Mouse (Mus musculus): Measurements from ENCODE around the gene Surf4. TPM values are rescaled to one million over a fixed set of nuclear protein-coding genes. Genes with fewer than 3 reads are reported as not detected.

Gene Surf4
- total and polyA plus RNA-seq, 3 experiments = 109 to 161 (median 140) TPM

GRCm38 (mm10) chr2:26973116-26973515, 39.4 kb upstream of the Surf4 start, which contains the start of gene Adamts13:
Gene Adamts13, plus strand, starts transcription at chr2:26973416.
- H3K9ac ChIP-seq (ENCODE audit: insufficient read depth, low read depth) = peak within 1 kb of the TSS; percentile 26; the same call in 1 of the 2 replicates
- H3K79me2 ChIP-seq (replicated peaks; ENCODE audit: control insufficient read depth, extremely low read depth, insufficient read depth, poor library complexity, severe bottlenecking) = no peaks in the 10 kb centered on the region
- DNase-seq (ENCODE audit: extremely low read depth) = no peak
- no peaks in the 10 kb centered on the region for H3K9me3 ChIP-seq (replicated peaks; ENCODE audit: low read length)
- H3K4me1 ChIP-seq (ENCODE audit: control insufficient read depth in 1 of 2, insufficient read depth in 2 of 2) = peaks cover 11 to 30% of the 10 kb centered on the region in 2 experiments
- TF ChIP-seq MAZ (IDR thresholded peaks at IDR 0.05; ENCODE audit: low read depth, low read length) = no peak
- TF ChIP-seq JUND (conservative IDR thresholded peaks at IDR 0.05; ENCODE audit: low read depth, low read length) = no peak
- no peak for TF ChIP-seq MEF2A (IDR thresholded peaks at IDR 0.05; ENCODE audit: borderline replicate concordance, low read depth, low read length)
- no peak for TF ChIP-seq MXI1 (IDR thresholded peaks at IDR 0.05; ENCODE audit: low read depth, low read length)
- no peak for TF ChIP-seq MAX (IDR thresholded peaks at IDR 0.05; ENCODE audit: low read length)
- TF ChIP-seq RCOR1 (conservative IDR thresholded peaks at IDR 0.05; ENCODE audit: low read depth, low read length) = no peak
- no peak for TF ChIP-seq PAX5 (IDR thresholded peaks at IDR 0.05; ENCODE audit: low read length)
- TF ChIP-seq SIN3A (IDR thresholded peaks at IDR 0.05; ENCODE audit: low read length) = no peak
- TF ChIP-seq ZC3H11A (IDR thresholded peaks at IDR 0.05; ENCODE audit: low read depth, low read length) = no peak
- no peak for TF ChIP-seq BHLHE40 (IDR thresholded peaks at IDR 0.05; ENCODE audit: low read depth, low read length)
- TF ChIP-seq ETS1 (conservative IDR thresholded peaks at IDR 0.05; ENCODE audit: low read depth, low read length) = no peak
- no peak for TF ChIP-seq IRF4 (IDR thresholded peaks at IDR 0.05; ENCODE audit: low read depth, low read length)
- TF ChIP-seq RAD21 (IDR thresholded peaks at IDR 0.05; ENCODE audit: low read depth, low read length) = no peak
- no peak for TF ChIP-seq HCFC1 (IDR thresholded peaks at IDR 0.05; ENCODE audit: low read depth, low read length)
- H3K27ac ChIP-seq (ENCODE audit: insufficient read depth, low read depth) = no peak within 1 kb of the TSS
- dilution Hi-C loops (cut with MboI; ENCODE audit: extremely low pct_ligation_motif_present, extremely low pct_unique_long_range_greater_than_20kb, low sequenced_read_pairs) = no loop called here
- peak within 1 kb of the TSS in 1 of 3 experiments; percentile 23 for H3K4me3 ChIP-seq (replicated peaks in 1 of 3; ENCODE audit: low read depth in 2 of 3, low read length in 2 of 3, poor library complexity in 1 of 3)
- peak within 1 kb of the TSS; percentile 33; the same call in 1 of the 2 replicates for H3K4me2 ChIP-seq (ENCODE audit: insufficient read depth, low read depth, poor library complexity, severe bottlenecking)
- peaks cover 6% of the 10 kb centered on the region for H3K27me3 ChIP-seq (replicated peaks)
- in situ Hi-C loops (cut with MboI; ENCODE audit: low pct_ligation_motif_present, low pct_unique_long_range_greater_than_20kb, low sequenced_read_pairs) = loop anchor here (5.0 kb wide), 1 partner anchor 34 kb away; the partner anchor contains the start of gene Cacfd1
- H3K36me3 ChIP-seq (replicated peaks in 1 of 2; ENCODE audit: control insufficient read depth in 1 of 2, insufficient read depth in 1 of 2, low read length in 1 of 2) = no peaks in the 10 kb centered on the region

- TF ChIP-seq RAD21 (IDR thresholded peaks at IDR 0.05; ENCODE audit: low read depth, low read length) (no peak; the same call in 1 of the 2 replicates), CTCF (conservative IDR thresholded peaks at IDR 0.05 in 1 of 2, IDR thresholded peaks at IDR 0.05 in 1 of 2; ENCODE audit: low read depth in 2 of 2, low read length in 2 of 2) (peak in 1 of 2 experiments; percentile 22; a peak in 1 of 4 replicates), JUN (IDR thresholded peaks at IDR 0.05; ENCODE audit: insufficient read depth, low read depth, low read length) (no peak), HCFC1 (IDR thresholded peaks at IDR 0.05; ENCODE audit: low read depth, low read length) (no peak), ZC3H11A (IDR thresholded peaks at IDR 0.05; ENCODE audit: low read depth, low read length) (no peak)
- dilution Hi-C loops (cut with MboI; ENCODE audit: extremely low pct_ligation_motif_present, extremely low pct_unique_long_range_greater_than_20kb, low sequenced_read_pairs) = no loop called here
Measured at GRCm38 (mm10) chr2:26967262-26967661, 33.5 kb upstream of the Surf4 start.

More at GRCm38 (mm10) chr2:26967262-26967661, 33.5 kb upstream of the Surf4 start:
- DNase-seq (ENCODE audit: extremely low read depth) = no peak
- Histone ChIP-seq H3K9ac (ENCODE audit: insufficient read depth, low read depth) (no peak overlapping the region), H3K27me3 (replicated peaks) (peaks cover 6% of the 10 kb centered on the region), H3K27ac (ENCODE audit: insufficient read depth, low read depth) (no peak overlapping the region), H3K79me2 (replicated peaks; ENCODE audit: control insufficient read depth, extremely low read depth, insufficient read depth, poor library complexity, severe bottlenecking) (peaks cover 18% of the 10 kb centered on the region), H3K4me3 (replicated peaks in 1 of 3; ENCODE audit: low read depth in 2 of 3, low read length in 2 of 3, poor library complexity in 1 of 3) (no peak overlapping the region), H3K4me2 (ENCODE audit: insufficient read depth, low read depth, poor library complexity, severe bottlenecking) (no peak overlapping the region), H3K36me3 (replicated peaks in 1 of 2; ENCODE audit: control insufficient read depth in 1 of 2, insufficient read depth in 1 of 2, low read length in 1 of 2) (peaks cover 1 to 6% of the 10 kb centered on the region in 2 experiments), H3K4me1 (ENCODE audit: control insufficient read depth in 1 of 2, insufficient read depth in 2 of 2) (peaks cover 2 to 16% of the 10 kb centered on the region in 2 experiments; a peak in 2 of 4 replicates), H3K9me3 (replicated peaks; ENCODE audit: low read length) (peaks cover 8% of the 10 kb centered on the region)
- in situ Hi-C loops (cut with MboI; ENCODE audit: low pct_ligation_motif_present, low pct_unique_long_range_greater_than_20kb, low sequenced_read_pairs) = no loop called here

Measured in CH12.LX (cell line).